Mouse (Mus musculus) hindbrain, embryonic 15.5 days (tissue): ENCODE measurements around the gene Slc6a6. TPM values are rescaled to one million over a fixed set of nuclear protein-coding genes. Genes with fewer than 3 reads are reported as not detected.

Experiments used
- ATAC-seq: fragments of 200-750 bp; cut with Nextera tagmentation; 2 replicates; pipeline ENCODE4 v1.8.0; 2017; ENCODE audit warnings: low read depth, moderate number of reproducible peaks, moderate TSS enrichment; ENCODE audit not compliant: low FRiP score
- H3K27ac ChIP-seq: fragments of 300-500 bp; sonication (generic); replicated peaks from 2 replicates; pipeline ENCODE4 v1.5.1; 2015; ENCODE audit warnings: mild to moderate bottlenecking, inconsistent platforms
- H3K27me3 ChIP-seq: fragments of 300-500 bp; sonication (generic); 2 replicates; pipeline ENCODE4 v1.6.1; 2015; ENCODE audit warnings: control low read depth, inconsistent platforms
- H3K36me3 ChIP-seq: fragments of 300-500 bp; sonication (generic); 2 replicates; pipeline ENCODE4 v1.6.1; 2015; ENCODE audit warnings: control low read depth, inconsistent platforms
- H3K4me1 ChIP-seq: fragments of 300-500 bp; sonication (generic); replicated peaks from 2 replicates; pipeline ENCODE4 v1.6.1; 2015; ENCODE audit warnings: control low read depth, inconsistent platforms
- H3K4me2 ChIP-seq: fragments of 300-500 bp; sonication (generic); 2 replicates; pipeline ENCODE4 v1.6.1; 2015; ENCODE audit warnings: moderate library complexity, mild to moderate bottlenecking, inconsistent platforms
- H3K4me3 ChIP-seq: fragments of 300-500 bp; sonication (generic); 2 replicates; pipeline ENCODE4 v1.5.1; 2015; ENCODE audit warnings: mild to moderate bottlenecking, inconsistent platforms
- H3K9ac ChIP-seq: fragments of 300-500 bp; sonication (generic); 2 replicates; pipeline ENCODE4 v1.6.1; 2015; ENCODE audit warnings: inconsistent platforms
- H3K9me3 ChIP-seq: fragments of 300-500 bp; sonication (generic); 2 replicates; pipeline ENCODE4 v1.6.1; 2016; ENCODE audit warnings: control low read depth, inconsistent platforms
- WGBS: fragments of 180-500 bp; shearing (Covaris S2); methylation state at CpG from one replicate; pipeline ENCODE4 v1.1.7; 2015; 5-methylcytosine and 5-hydroxymethylcytosine counted together
- polyA plus RNA-seq: library from polyadenylated mRNA; unstranded; fragments of >200 nt; fragmentation: Nextera tagmentation; extraction: Ambion mirVana; gene quantifications from 2 replicates; pipeline ENCODE4 v1.2.1, GENCODE M21; 2015

Slc6a6 gene
- polyA plus RNA-seq, 1 experiment from 2014 or later: 102 TPM

GRCm38 (mm10) chr6:91737451-91737850 lies 53.6 kb downstream of the Slc6a6 start:
- no peak overlapping the region for H3K4me2 ChIP-seq
- no peaks in the 10 kb centered on the region for H3K9me3 ChIP-seq
- H3K4me3 ChIP-seq: no peak overlapping the region
- H3K27ac ChIP-seq: no peak overlapping the region
- H3K9ac ChIP-seq: no peak overlapping the region
- H3K27me3 ChIP-seq: no peaks in the 10 kb centered on the region
- 86% methylated on average over 7 of the region's 7 CpGs for WGBS
- ATAC-seq: no peak
- no peaks in the 10 kb centered on the region for H3K4me1 ChIP-seq
- peaks cover 64% of the 10 kb centered on the region for H3K36me3 ChIP-seq

- H3K27me3 ChIP-seq: no peaks in the 10 kb centered on the region
- no peak overlapping the region for H3K4me3 ChIP-seq
- H3K9ac ChIP-seq: no peak overlapping the region
- H3K9me3 ChIP-seq: no peaks in the 10 kb centered on the region
- H3K4me1 ChIP-seq: no peaks in the 10 kb centered on the region
- 20% methylated on average over 5 of the region's 5 CpGs for WGBS
- no peak overlapping the region for H3K27ac ChIP-seq
- peaks cover 62% of the 10 kb centered on the region for H3K36me3 ChIP-seq
- ATAC-seq: no peak
- H3K4me2 ChIP-seq: no peak overlapping the region
These were observed 54.2 kb downstream of the Slc6a6 start for GRCm38 (mm10) chr6:91738058-91738457.

DNA sequence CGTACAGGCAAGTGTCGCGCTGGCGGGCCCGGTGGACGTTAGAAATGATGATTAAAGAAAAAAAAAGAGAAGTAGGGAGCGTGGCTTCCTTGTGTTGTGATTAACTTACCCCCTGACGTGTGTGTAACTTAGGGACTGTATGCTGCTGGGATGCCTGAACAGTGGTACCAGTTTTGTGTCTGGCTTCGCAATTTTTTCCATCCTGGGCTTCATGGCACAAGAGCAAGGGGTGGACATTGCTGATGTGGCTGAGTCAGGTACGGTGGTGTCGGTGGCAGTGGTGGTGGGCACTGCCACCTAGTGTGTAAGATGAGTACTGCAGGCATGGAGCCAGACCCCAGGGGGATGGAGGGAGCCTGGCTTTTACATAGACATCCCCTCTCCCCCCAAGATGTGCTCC lies 57.2 kb downstream of the Slc6a6 start:
- ATAC-seq: peak; percentile 64
- H3K36me3 ChIP-seq: peaks cover 59% of the 10 kb centered on the region

GRCm38 (mm10) chr6:91742466-91742865 lies 58.6 kb downstream of the Slc6a6 start:
- Histone ChIP-seq H3K9me3 (no peaks in the 10 kb centered on the region), H3K4me1 (no peaks in the 10 kb centered on the region), H3K4me2 (no peak overlapping the region), H3K9ac (no peak overlapping the region), H3K36me3 (peaks cover 58% of the 10 kb centered on the region), H3K27me3 (no peaks in the 10 kb centered on the region), H3K4me3 (no peak overlapping the region), H3K27ac (no peak overlapping the region)
- ATAC-seq: no peak
- WGBS: 61% methylated on average over 3 of the region's 3 CpGs

More for the DNA sequence above, 57.2 kb downstream of the Slc6a6 start:
- no peaks in the 10 kb centered on the region for H3K9me3 ChIP-seq
- 54% methylated on average over 11 of the region's 11 CpGs for WGBS
- H3K4me1 ChIP-seq: no peaks in the 10 kb centered on the region
- no peak overlapping the region for H3K4me3 ChIP-seq
- no peaks in the 10 kb centered on the region for H3K27me3 ChIP-seq
- no peak overlapping the region for H3K9ac ChIP-seq
- no peak overlapping the region for H3K4me2 ChIP-seq
- no peak overlapping the region for H3K27ac ChIP-seq

GRCm38 (mm10) chr6:91742995-91743394 lies 59.1 kb downstream of the Slc6a6 start:
- H3K9ac ChIP-seq: no peak overlapping the region
- H3K9me3 ChIP-seq: no peaks in the 10 kb centered on the region
- H3K27ac ChIP-seq: no peak overlapping the region
- H3K36me3 ChIP-seq: peaks cover 59% of the 10 kb centered on the region
- H3K27me3 ChIP-seq: no peaks in the 10 kb centered on the region
- no peaks in the 10 kb centered on the region for H3K4me1 ChIP-seq
- WGBS: 77% methylated on average over 8 of the region's 8 CpGs
- ATAC-seq: no peak
- no peak overlapping the region for H3K4me2 ChIP-seq
- H3K4me3 ChIP-seq: no peak overlapping the region

- no peak overlapping the region for H3K4me3 ChIP-seq
- H3K4me2 ChIP-seq: no peak overlapping the region
- no peaks in the 10 kb centered on the region for H3K27me3 ChIP-seq
- no peak for ATAC-seq
- WGBS: 62% methylated on average over 4 of the region's 4 CpGs
- H3K4me1 ChIP-seq: no peaks in the 10 kb centered on the region
- H3K9ac ChIP-seq: no peak overlapping the region
- no peak overlapping the region for H3K27ac ChIP-seq
- no peaks in the 10 kb centered on the region for H3K9me3 ChIP-seq
- peaks cover 64% of the 10 kb centered on the region for H3K36me3 ChIP-seq
These were observed 60.0 kb downstream of the Slc6a6 start for GRCm38 (mm10) chr6:91743886-91744285.

DNA sequence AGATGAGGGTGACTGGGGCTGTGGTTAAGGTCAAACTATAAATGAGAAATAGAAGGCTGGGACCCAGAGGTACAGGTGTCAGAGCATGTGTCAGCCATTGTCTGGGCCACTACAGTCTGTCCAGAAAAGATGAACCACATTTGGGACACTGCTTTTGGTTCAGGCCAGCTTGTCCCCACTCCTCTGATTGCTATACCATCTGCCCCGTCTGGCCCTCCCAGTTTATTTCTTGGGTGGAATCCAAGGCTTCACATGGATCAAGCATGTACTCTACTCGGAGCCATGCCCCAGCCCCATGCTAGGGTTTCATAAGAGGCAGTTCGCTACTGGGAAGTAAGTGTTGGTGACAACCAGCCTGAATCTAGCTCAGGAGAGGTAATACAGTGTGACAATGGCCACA lies 61.4 kb downstream of the Slc6a6 start:
- no peak overlapping the region for H3K4me3 ChIP-seq
- no peak overlapping the region for H3K9ac ChIP-seq
- no peak for ATAC-seq
- H3K4me1 ChIP-seq: no peaks in the 10 kb centered on the region
- no peaks in the 10 kb centered on the region for H3K27me3 ChIP-seq
- H3K36me3 ChIP-seq: peaks cover 69% of the 10 kb centered on the region
- 86% methylated on average over 3 of the region's 3 CpGs for WGBS
- H3K9me3 ChIP-seq: no peaks in the 10 kb centered on the region
- no peak overlapping the region for H3K4me2 ChIP-seq
- H3K27ac ChIP-seq: no peak overlapping the region

DNA sequence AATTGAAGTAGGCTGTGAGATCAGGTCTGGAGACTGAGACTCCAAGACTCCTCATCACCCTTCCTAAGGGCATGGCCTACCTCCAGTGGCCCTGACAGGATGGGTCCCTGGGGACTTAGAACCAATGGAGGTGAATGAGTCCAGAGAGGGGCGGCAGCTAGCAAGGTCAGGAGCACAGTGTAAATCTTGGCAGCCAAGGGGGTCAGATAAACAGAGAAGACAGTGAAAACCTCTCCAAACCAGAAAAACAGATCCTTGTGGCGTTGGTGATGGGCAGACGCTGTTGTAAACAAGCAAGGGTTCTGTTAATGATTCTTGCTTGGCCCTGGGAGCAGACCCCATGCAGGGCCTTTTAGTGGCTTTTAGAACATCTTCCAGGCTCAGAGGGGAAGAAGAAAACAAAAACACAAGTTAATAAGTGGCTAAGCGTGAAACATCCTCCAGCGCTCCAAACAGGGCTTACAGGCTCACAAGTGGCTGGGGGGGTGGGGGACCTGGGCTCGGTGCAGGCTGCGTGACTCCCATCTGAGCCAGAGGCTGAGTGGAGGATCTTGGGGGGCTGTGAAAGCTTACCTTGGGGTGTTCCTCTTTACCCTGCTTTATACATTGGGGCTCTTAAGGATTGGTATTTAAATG lies 62.2 kb downstream of the Slc6a6 start:
- H3K4me1 ChIP-seq: no peaks in the 10 kb centered on the region
- H3K4me2 ChIP-seq: no peak overlapping the region
- no peaks in the 10 kb centered on the region for H3K9me3 ChIP-seq
- 52% methylated on average over 7 of the region's 7 CpGs for WGBS
- H3K9ac ChIP-seq: no peak overlapping the region
- no peak overlapping the region for H3K27ac ChIP-seq
- H3K27me3 ChIP-seq: no peaks in the 10 kb centered on the region
- H3K36me3 ChIP-seq: peaks cover 72% of the 10 kb centered on the region
- H3K4me3 ChIP-seq: no peak overlapping the region
- no peak for ATAC-seq

GRCm38 (mm10) chr6:91746776-91747175 lies 62.9 kb downstream of the Slc6a6 start:
- no peaks in the 10 kb centered on the region for H3K4me1 ChIP-seq
- no peak overlapping the region for H3K4me2 ChIP-seq
- H3K4me3 ChIP-seq: no peak overlapping the region
- H3K27me3 ChIP-seq: no peaks in the 10 kb centered on the region
- no peak overlapping the region for H3K9ac ChIP-seq
- no peak overlapping the region for H3K27ac ChIP-seq
- no peaks in the 10 kb centered on the region for H3K9me3 ChIP-seq
- ATAC-seq: no peak
- WGBS: 60% methylated on average over 5 of the region's 5 CpGs
- H3K36me3 ChIP-seq: peaks cover 74% of the 10 kb centered on the region

DNA sequence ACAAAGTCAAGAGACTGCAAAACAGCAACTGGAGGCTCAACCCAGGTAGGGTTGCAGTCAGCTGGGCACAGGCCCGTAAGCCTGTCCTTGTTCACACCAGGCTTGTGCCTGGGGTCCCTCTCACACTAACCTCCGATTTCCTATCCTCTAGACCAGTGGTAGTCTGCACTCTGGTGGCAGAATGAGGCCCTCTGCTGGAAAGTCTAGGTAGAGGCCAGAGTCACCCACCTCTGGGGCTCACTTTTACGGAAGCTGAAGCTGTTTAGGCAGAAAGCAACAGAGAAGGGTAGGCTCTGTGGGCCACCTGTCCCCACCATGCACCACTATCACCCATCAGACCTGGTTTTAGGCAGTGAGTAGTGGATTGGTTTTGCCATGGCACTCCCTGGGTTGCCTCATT lies 67.1 kb downstream of the Slc6a6 start:
- 63% methylated on average over 3 of the region's 3 CpGs for WGBS
- Histone ChIP-seq H3K9ac (no peak overlapping the region), H3K4me3 (no peak overlapping the region), H3K36me3 (peaks cover 60% of the 10 kb centered on the region), H3K27me3 (no peaks in the 10 kb centered on the region), H3K4me2 (no peak overlapping the region), H3K9me3 (no peaks in the 10 kb centered on the region), H3K27ac (no peak overlapping the region), H3K4me1 (no peaks in the 10 kb centered on the region)
- ATAC-seq: no peak

- no peak overlapping the region for H3K4me3 ChIP-seq
- peak overlapping the region; percentile 31; the same call in 1 of the 2 replicates for H3K27ac ChIP-seq
- no peaks in the 10 kb centered on the region for H3K27me3 ChIP-seq
- no peak overlapping the region for H3K4me2 ChIP-seq
- WGBS: 68% methylated on average over 8 of the region's 8 CpGs
- H3K4me1 ChIP-seq: no peaks in the 10 kb centered on the region
- ATAC-seq: 0 out of 2 replicates have a peak, but pooled peaks have one; percentile 39
- peaks cover 57% of the 10 kb centered on the region for H3K36me3 ChIP-seq
- no peak overlapping the region for H3K9ac ChIP-seq
- no peaks in the 10 kb centered on the region for H3K9me3 ChIP-seq
These were observed 69.0 kb downstream of the Slc6a6 start for GRCm38 (mm10) chr6:91752884-91753283.

GRCm38 (mm10) chr6:91754098-91754497 lies 70.2 kb downstream of the Slc6a6 start:
- WGBS: 39% methylated on average over 6 of the region's 6 CpGs
- Histone ChIP-seq H3K4me1 (no peaks in the 10 kb centered on the region), H3K9me3 (no peaks in the 10 kb centered on the region), H3K27ac (peak overlapping the region; percentile 18), H3K27me3 (no peaks in the 10 kb centered on the region), H3K4me3 (no peak overlapping the region), H3K36me3 (peaks cover 48% of the 10 kb centered on the region), H3K9ac (no peak overlapping the region), H3K4me2 (no peak overlapping the region)
- no peak for ATAC-seq

- no peaks in the 10 kb centered on the region for H3K4me1 ChIP-seq
- peaks cover 48% of the 10 kb centered on the region for H3K36me3 ChIP-seq
- no peak overlapping the region for H3K4me3 ChIP-seq
- WGBS: 77% methylated on average over 12 of the region's 12 CpGs
- H3K4me2 ChIP-seq: no peak overlapping the region
- ATAC-seq: no peak
- no peak overlapping the region for H3K9ac ChIP-seq
- no peak overlapping the region for H3K27ac ChIP-seq
- H3K27me3 ChIP-seq: no peaks in the 10 kb centered on the region
- H3K9me3 ChIP-seq: no peaks in the 10 kb centered on the region
These were observed 71.0 kb downstream of the Slc6a6 start for GRCm38 (mm10) chr6:91754845-91755244.
